Mouse (Mus musculus) heart, embryonic 14.5 days (tissue): ENCODE measurements around the gene Ddi2. TPM values are rescaled to one million over a fixed set of nuclear protein-coding genes. Genes with fewer than 3 reads are reported as not detected.
A peak's percentile ranks its signal among the peaks of the same experiment; 100 is the strongest.
"Not testable (repeated sequence)": the region's sequence is repeated elsewhere in the genome, so short reads cannot be mapped to it uniquely, and the experiment has no call there.

Experiments used
- ATAC-seq: fragments of 200-750 bp; cut with Nextera tagmentation; 2 replicates; pipeline ENCODE4 v1.8.0; 2017; ENCODE audit warnings: low read depth, moderate TSS enrichment; ENCODE audit not compliant: insufficient number of reproducible peaks, insufficient read depth, low FRiP score
- H3K27ac ChIP-seq, 2 experiments: fragments of 200-500 bp in 1 of 2; fragments of 300-500 bp in 1 of 2; sonication (generic) in 1 of 2; replicated peaks in 1 of 2; 2 replicates each; pipeline ENCODE4 v1.5.1; 2012 to 2014; ENCODE audit warnings: low read depth in 2 of 2, low read length in 2 of 2, control low read depth in 1 of 2, mild to moderate bottlenecking in 1 of 2, mixed read lengths in 1 of 2; ENCODE audit not compliant: control insufficient read depth in 1 of 2, insufficient read depth in 1 of 2
- H3K27me3 ChIP-seq: fragments of 300-500 bp; sonication (generic); 2 replicates; pipeline ENCODE4 v1.6.1; 2014; ENCODE audit warnings: mild to moderate bottlenecking, low read length, control low read depth; ENCODE audit not compliant: control insufficient read depth, insufficient read depth
- H3K36me3 ChIP-seq: fragments of 300-500 bp; sonication (generic); 2 replicates; pipeline ENCODE4 v1.6.1; 2014; ENCODE audit warnings: mild to moderate bottlenecking, control low read depth, low read length, mixed read lengths; ENCODE audit not compliant: control insufficient read depth, insufficient read depth
- H3K4me1 ChIP-seq, 2 experiments: fragments of 200-500 bp in 1 of 2; fragments of 300-500 bp in 1 of 2; sonication (generic) in 1 of 2; 2 replicates each; pipeline ENCODE4 v1.6.1; 2012 to 2014; ENCODE audit warnings: low read length in 2 of 2, control low read depth in 1 of 2, mixed read lengths in 1 of 2; ENCODE audit not compliant: control insufficient read depth in 2 of 2, insufficient read depth in 2 of 2
- H3K4me2 ChIP-seq: fragments of 300-500 bp; sonication (generic); 2 replicates; pipeline ENCODE4 v1.6.1; 2014; ENCODE audit warnings: mild to moderate bottlenecking, low read length
- H3K4me3 ChIP-seq, 2 experiments: fragments of 200-500 bp in 1 of 2; fragments of 300-500 bp in 1 of 2; sonication (generic) in 1 of 2; 2 replicates each; pipeline ENCODE4 v1.5.1; 2012 to 2014; ENCODE audit warnings: low read length in 2 of 2, mild to moderate bottlenecking in 2 of 2, control low read depth in 1 of 2, low read depth in 1 of 2, moderate library complexity in 1 of 2; ENCODE audit not compliant: control insufficient read depth in 1 of 2, insufficient read depth in 1 of 2
- H3K9ac ChIP-seq: fragments of 300-500 bp; sonication (generic); 2 replicates; pipeline ENCODE4 v1.6.1; 2014; ENCODE audit warnings: mild to moderate bottlenecking, low read length
- H3K9me3 ChIP-seq: fragments of 300-500 bp; sonication (generic); 2 replicates; pipeline ENCODE4 v1.6.1; 2016; ENCODE audit warnings: low read length, control low read depth; ENCODE audit not compliant: control insufficient read depth
- WGBS: fragments of 180-500 bp; shearing (Covaris S2); extraction: QIAGEN DNeasy Blood & Tissue Kit; methylation state at CpG from one replicate; pipeline ENCODE4 v1.1.7; 2014; 5-methylcytosine and 5-hydroxymethylcytosine counted together
- polyA plus RNA-seq: library from polyadenylated mRNA; unstranded; fragments of >200 nt; fragmentation: Nextera tagmentation; extraction: Ambion mirVana; gene quantifications from 2 replicates; pipeline ENCODE4 v1.2.1, GENCODE M21; 2014

Gene Ddi2
- polyA plus RNA-seq: 12.0 and 12.1 TPM in 2 replicates

- peaks cover 9% of the 10 kb centered on the region; the same call in 1 of the 2 replicates for H3K36me3 ChIP-seq
- peaks cover 7 to 28% of the 10 kb centered on the region in 2 experiments for H3K4me1 ChIP-seq
- no peaks in the 10 kb centered on the region for H3K27me3 ChIP-seq
- peak within 1 kb of the TSS; percentile 95 to 96 for H3K27ac ChIP-seq
- peak within 1 kb of the TSS; percentile 99 for H3K9ac ChIP-seq
- under 1% methylated on average over 74 of the region's 105 CpGs for WGBS
- H3K9me3 ChIP-seq: 0 out of 2 replicates have a peak, but pooled peaks cover 3% of the 10 kb centered on the region
- ATAC-seq: peak; percentile 75
- peak within 1 kb of the TSS; percentile 95 for H3K4me3 ChIP-seq
- peak within 1 kb of the TSS; percentile 89 for H3K4me2 ChIP-seq
These were observed at the start of gene Ddi2 for GRCm38 (mm10) chr4:141722731-141723672. TSS of gene Ddi2 (minus strand) at chr4:141723419.

- H3K27me3 ChIP-seq, ATAC-seq, H3K4me2 ChIP-seq, H3K9me3 ChIP-seq, H3K27ac ChIP-seq, H3K9ac ChIP-seq, H3K4me3 ChIP-seq: not testable (repeated sequence)
- 83% methylated on average over 4 of the region's 4 CpGs for WGBS
- Histone ChIP-seq H3K36me3 (peaks cover 94% of the 10 kb centered on the region), H3K4me1 (peaks cover 7 to 19% of the 10 kb centered on the region in 2 experiments)
These were observed 49.8 kb upstream of the Ddi2 start for GRCm38 (mm10) chr4:141773019-141773418.

- H3K4me2 ChIP-seq: no peak overlapping the region
- no peak overlapping the region for H3K4me3 ChIP-seq
- no peaks in the 10 kb centered on the region for H3K27me3 ChIP-seq
- ATAC-seq: no peak
- H3K27ac ChIP-seq: no peak overlapping the region
- no peak overlapping the region for H3K9ac ChIP-seq
- H3K36me3 ChIP-seq: peaks cover 87% of the 10 kb centered on the region
- H3K4me1 ChIP-seq: peaks cover 19 to 31% of the 10 kb centered on the region in 2 experiments
- 85% methylated on average over 8 of the region's 8 CpGs for WGBS
- H3K9me3 ChIP-seq: no peaks in the 10 kb centered on the region
These were observed 48.6 kb upstream of the Ddi2 start for GRCm38 (mm10) chr4:141771823-141772222.

- peaks cover 77% of the 10 kb centered on the region for H3K36me3 ChIP-seq
- WGBS: 46% methylated on average over 8 of the region's 8 CpGs
- no peak overlapping the region for H3K4me2 ChIP-seq
- H3K27ac ChIP-seq: no peak overlapping the region
- H3K4me3 ChIP-seq: no peak overlapping the region
- peaks cover 27 to 42% of the 10 kb centered on the region in 2 experiments for H3K4me1 ChIP-seq
- no peaks in the 10 kb centered on the region for H3K27me3 ChIP-seq
- no peaks in the 10 kb centered on the region for H3K9me3 ChIP-seq
- H3K9ac ChIP-seq: no peak overlapping the region
- ATAC-seq: no peak
These were observed 46.4 kb upstream of the Ddi2 start for GRCm38 (mm10) chr4:141769501-141770160.

GRCm38 (mm10) chr4:141767353-141768036 is 44.3 kb upstream of the Ddi2 start:
- peak; percentile 86 for ATAC-seq
- Histone ChIP-seq H3K27me3 (no peaks in the 10 kb centered on the region), H3K4me3 (peak overlapping the region in 1 of 2 experiments; percentile 0; a peak in 1 of 4 replicates), H3K4me2 (peak overlapping the region; percentile 48), H3K4me1 (peaks cover 27 to 42% of the 10 kb centered on the region in 2 experiments), H3K9ac (peak overlapping the region; percentile 51), H3K9me3 (no peaks in the 10 kb centered on the region), H3K36me3 (peaks cover 77% of the 10 kb centered on the region), H3K27ac (peak overlapping the region; percentile 92 to 97)
- 28% methylated on average over 19 of the region's 19 CpGs for WGBS

- Histone ChIP-seq H3K9ac (peak overlapping the region; percentile 53), H3K4me3 (no peak overlapping the region; a peak in 1 of 4 replicates), H3K36me3 (peaks cover 77% of the 10 kb centered on the region), H3K9me3 (no peaks in the 10 kb centered on the region), H3K4me1 (peaks cover 27 to 42% of the 10 kb centered on the region in 2 experiments), H3K27me3 (no peaks in the 10 kb centered on the region), H3K4me2 (peak overlapping the region; percentile 48), H3K27ac (peak overlapping the region; percentile 92 to 97)
- ATAC-seq: peak; percentile 46
- 28% methylated on average over 19 of the region's 19 CpGs for WGBS
These were observed 43.6 kb upstream of the Ddi2 start for GRCm38 (mm10) chr4:141766668-141767352.
